Mouse (Mus musculus) cerebellum, adult 2 months (tissue): ENCODE measurements around the gene Mst1.

Experiments
- CTCF ChIP-seq: fragments of 200-500 bp; IDR thresholded peaks from 2 replicates; pipeline ENCODE4 v1.5.1; 2011; ENCODE audit warnings: low read depth, mild to moderate bottlenecking, control low read depth, low read length, moderate library complexity, borderline replicate concordance; ENCODE audit not compliant: insufficient read depth
- POLR2A ChIP-seq: fragments of 200-500 bp; IDR thresholded peaks from 2 replicates; pipeline ENCODE4 v1.6.1; 2011; ENCODE audit warnings: low read length, control low read depth, borderline replicate concordance; ENCODE audit not compliant: insufficient read depth

DNA sequence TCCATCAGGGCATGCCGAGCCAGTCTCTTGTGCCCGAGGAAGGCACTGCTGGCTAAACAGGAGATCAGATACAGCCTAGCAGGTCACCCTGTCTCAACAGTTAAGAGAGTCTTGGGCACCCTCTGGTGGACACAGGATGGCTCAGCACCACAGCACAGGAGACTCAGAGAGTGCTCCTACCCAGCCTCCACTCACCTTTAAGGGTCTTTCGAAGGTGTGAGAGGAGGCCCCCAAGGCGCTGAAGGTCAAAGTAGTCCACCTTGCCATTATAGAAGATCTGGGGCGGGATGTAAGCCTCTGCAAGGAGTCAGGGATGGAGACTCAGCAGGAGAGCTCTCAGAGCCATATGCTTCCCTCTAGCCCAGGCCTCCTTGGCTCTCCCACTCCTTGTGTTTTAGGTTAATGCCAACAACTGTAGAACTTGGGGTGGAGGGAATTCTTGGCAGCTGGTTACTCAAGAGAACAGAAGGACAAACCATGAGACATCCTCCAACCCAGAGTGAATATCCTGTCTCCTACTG, 14.7 kb upstream of the Mst1 start:
- peak; percentile 82 for TF ChIP-seq CTCF
- TF ChIP-seq POLR2A, result no peak
